ENCODE assay signal across 9 mouse cellular contexts in the genomic region with DNA sequence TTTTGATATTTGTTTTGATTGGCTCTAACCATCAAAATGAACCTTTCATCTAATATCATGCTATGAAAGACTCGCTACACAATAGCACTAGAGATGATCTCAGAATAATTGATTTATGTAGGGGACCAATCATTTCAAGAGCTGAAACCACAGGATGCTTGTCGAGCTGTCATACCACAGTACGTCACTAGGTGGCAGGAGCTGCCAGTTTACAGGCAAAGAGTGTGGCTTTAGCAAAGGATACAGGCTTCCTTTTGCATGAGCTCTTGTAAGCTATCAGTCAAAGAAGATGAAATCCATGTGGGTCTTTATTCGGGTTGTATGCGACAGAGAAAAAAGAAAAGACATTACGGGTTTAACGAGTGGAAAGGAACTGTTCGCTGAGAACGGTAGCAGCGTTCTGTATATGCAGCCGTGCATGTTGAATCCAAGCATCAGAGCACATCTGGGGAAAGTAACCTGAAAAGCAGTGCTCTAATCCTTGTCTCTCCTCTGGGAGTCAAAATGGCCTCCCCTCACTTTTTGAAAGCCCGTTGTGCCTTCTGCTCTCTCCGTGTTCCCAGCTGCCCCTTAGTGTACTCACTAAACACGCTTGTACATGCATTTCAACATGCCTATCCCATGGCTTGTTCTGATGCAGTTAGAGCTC.
A peak's percentile ranks its signal among the peaks of the same experiment; 100 is the strongest.
DNase-seq lines count a peak whose midpoint lies in the region; ATAC-seq and TF ChIP-seq lines count a peak whose summit lies in the region.
"Had no signal": no experiment of that assay in that cellular context is flagged by ENCODE, and none has a peak within 500 bp of the region (broad histone marks: within the 10 kb centered on the region; RNA-seq: fewer than 3 reads in every experiment).

No protein-coding gene starts in this region.

- H3K4me3 ChIP-seq in ES-E14 (ENCODE audit: insufficient read depth in 1 of 2, low read depth in 1 of 2, low read length in 2 of 2, poor library complexity in 1 of 2, severe bottlenecking in 1 of 2): no peak overlapping the region
- no peak overlapping the region for H3K4me3 ChIP-seq in embryonic facial prominence, embryonic 11.5 days (ENCODE audit: low read depth, low read length)

- no peaks in the 10 kb centered on the region for H3K27me3 ChIP-seq in embryonic facial prominence, embryonic 11.5 days (ENCODE audit: control insufficient read depth, insufficient read depth, low read length)

- no peaks in the 10 kb centered on the region; a peak in 1 of 4 replicates for H3K4me1 ChIP-seq in ES-E14 (ENCODE audit: control insufficient read depth in 2 of 2, insufficient read depth in 2 of 2, low read length in 2 of 2, poor library complexity in 1 of 2)
- no peaks in the 10 kb centered on the region for H3K4me1 ChIP-seq in embryonic facial prominence, embryonic 11.5 days (ENCODE audit: control insufficient read depth, insufficient read depth, low read length)

- H3K9ac ChIP-seq in ES-E14 (ENCODE audit: insufficient read depth, low read depth, low read length, poor library complexity, severe bottlenecking): no peak overlapping the region
- H3K9ac ChIP-seq in embryonic facial prominence, embryonic 11.5 days (replicated peaks; ENCODE audit: low read length): no peak overlapping the region

- WGBS in embryonic facial prominence, embryonic 11.5 days: 38% methylated on average over 14 of the region's 14 CpGs

- in situ Hi-C loops in ES-E14 (cut with MboI; ENCODE audit: low sequenced_read_pairs in 2 of 2, unreplicated experiment in 2 of 2): no loop called here

- peak; percentile 82 for DNase-seq in ES-E14 (ENCODE audit: low read depth, low spot score)
- DNase-seq in adrenal gland, postnatal 36 days: peak; percentile 79 to 83
- DNase-seq in embryonic facial prominence, embryonic 11.5 days (ENCODE audit: low spot score): peak; percentile 93
- peak; percentile 63 to 76 for DNase-seq in heart, postnatal 36 days
- DNase-seq in layer of hippocampus, adult 9-11 months: peak; percentile 79
- DNase-seq in lung, postnatal 14 days: peak; percentile 78
- peak; percentile 85 for DNase-seq in right cerebral cortex, adult 18-20 months
- peak; percentile 46 for DNase-seq in yolk sac, embryonic 10.5 days (ENCODE audit: low spot score)

- no peaks in the 10 kb centered on the region for H3K36me3 ChIP-seq in ES-E14 (ENCODE audit: control insufficient read depth, insufficient read depth, low read length, poor library complexity, severe bottlenecking)
- no peaks in the 10 kb centered on the region for H3K36me3 ChIP-seq in embryonic facial prominence, embryonic 11.5 days (replicated peaks; ENCODE audit: control insufficient read depth, insufficient read depth, low read depth, low read length)

- no peak overlapping the region for H3K27ac ChIP-seq in ES-E14 (ENCODE audit: insufficient read depth, low read depth, low read length, poor library complexity, severe bottlenecking)
- no peak overlapping the region for H3K27ac ChIP-seq in embryonic facial prominence, embryonic 11.5 days (replicated peaks; ENCODE audit: low read depth, low read length)
- H3K27ac ChIP-seq: macrophage had no signal

- H3K9me3 ChIP-seq in ES-E14 (ENCODE audit: control insufficient read depth, insufficient read depth, low read depth, low read length): no peaks in the 10 kb centered on the region
- no peaks in the 10 kb centered on the region for H3K9me3 ChIP-seq in embryonic facial prominence, embryonic 11.5 days (replicated peaks; ENCODE audit: control insufficient read depth, low read length)

- H3K4me2 ChIP-seq in embryonic facial prominence, embryonic 11.5 days (ENCODE audit: low read depth, low read length): no peak overlapping the region

- no peak for ATAC-seq in embryonic facial prominence, embryonic 11.5 days (replicated peaks; ENCODE audit: insufficient number of reproducible peaks, low FRiP score, low TSS enrichment, low read depth)

- intact Hi-C loops in heart, postnatal 36 days (cut with DNase I): loop anchor here (5.0 kb wide), 2 partner anchors 543 to 728 kb away; no protein-coding TSS in a partner anchor

TF ChIP-seq in ES-E14, 5 proteins besides CTCF, POLR2A, EP300 and RAD21:
- no peak for TF ChIP-seq CHD2 (IDR thresholded peaks at IDR 0.05; ENCODE audit: low read depth, low read length)
- peak; percentile 80; the same call in 1 of the 2 replicates for TF ChIP-seq ZC3H11A (IDR thresholded peaks at IDR 0.05; ENCODE audit: borderline replicate concordance, low read depth, low read length)
